Mouse (Mus musculus) MEL (cell line): ENCODE data around the gene Htr5a. TPM values are rescaled to one million over a fixed set of nuclear protein-coding genes. Genes with fewer than 3 reads are reported as not detected.
A peak's percentile ranks its signal among the peaks of the same experiment; 100 is the strongest.

Experiments used
- DNase-seq: peaks from one replicate; pipeline ENCODE4 v3.0.0; 2011; ENCODE audit warnings: low read depth, low spot score
- H3K27ac ChIP-seq: 2 replicates; pipeline ENCODE4 v1.5.1; 2012; ENCODE audit warnings: low read depth, mild to moderate bottlenecking, control low read depth, low read length, moderate library complexity; ENCODE audit not compliant: control insufficient read depth
- H3K27me3 ChIP-seq, 2 experiments: fragments of 150-350 bp in 1 of 2; sonication (generic) in 1 of 2; 2 replicates each; pipeline ENCODE4 v1.6.1; 2012; ENCODE audit warnings: low read length in 2 of 2, mild to moderate bottlenecking in 2 of 2, improper control_type of control experiment in 1 of 2, moderate library complexity in 1 of 2; ENCODE audit not compliant: insufficient read depth in 2 of 2, control insufficient read depth in 1 of 2
- H3K36me3 ChIP-seq, 2 experiments: 2 replicates each; pipeline ENCODE4 v1.6.1; 2012 to 2014; ENCODE audit warnings: low read length in 2 of 2, improper control_type of control experiment in 1 of 2, inconsistent platforms in 1 of 2, mild to moderate bottlenecking in 1 of 2; ENCODE audit not compliant: insufficient read depth in 2 of 2, control insufficient read depth in 1 of 2
- H3K4me1 ChIP-seq, 2 experiments: fragments of 150-350 bp in 1 of 2; sonication (generic) in 1 of 2; 2 replicates each; pipeline ENCODE4 v1.6.1; 2012; ENCODE audit warnings: low read length in 2 of 2, improper control_type of control experiment in 1 of 2, mild to moderate bottlenecking in 1 of 2; ENCODE audit not compliant: insufficient read depth in 2 of 2, control insufficient read depth in 1 of 2
- H3K4me3 ChIP-seq, 2 experiments: fragments of 150-350 bp in 1 of 2; sonication (generic) in 1 of 2; 2 replicates each; pipeline ENCODE4 v1.5.1; 2012; ENCODE audit warnings: low read depth in 2 of 2, low read length in 2 of 2, mild to moderate bottlenecking in 2 of 2, moderate library complexity in 2 of 2, control low read depth in 1 of 2, improper control_type of control experiment in 1 of 2; ENCODE audit not compliant: control insufficient read depth in 1 of 2, insufficient read depth in 1 of 2
- H3K79me2 ChIP-seq: 2 replicates; pipeline ENCODE4 v1.6.1; 2012; ENCODE audit warnings: mild to moderate bottlenecking, low read length, moderate library complexity; ENCODE audit not compliant: control insufficient read depth, poor library complexity, insufficient read depth
- H3K9ac ChIP-seq: 2 replicates; pipeline ENCODE4 v1.6.1; 2012; ENCODE audit warnings: low read depth, mild to moderate bottlenecking, control low read depth, low read length, moderate library complexity; ENCODE audit not compliant: control insufficient read depth, poor library complexity, severe bottlenecking
- H3K9me3 ChIP-seq: fragments of 150-350 bp; sonication (generic); replicated peaks from 2 replicates; pipeline ENCODE4 v1.6.1; 2012; ENCODE audit warnings: mild to moderate bottlenecking, low read length, improper control_type of control experiment, moderate library complexity; ENCODE audit not compliant: insufficient read depth
- BHLHE40 ChIP-seq: IDR thresholded peaks from 2 replicates; pipeline ENCODE4 v1.6.1; 2012; ENCODE audit warnings: low read depth, mild to moderate bottlenecking, inconsistent platforms, low read length, improper control_type of control experiment, borderline replicate concordance
- CHD2 ChIP-seq: IDR thresholded peaks from 2 replicates; pipeline ENCODE4 v1.6.1; 2011; ENCODE audit warnings: low read length, improper control_type of control experiment
- CTCF ChIP-seq, 3 experiments: IDR thresholded peaks in 2 of 3; conservative IDR thresholded peaks in 1 of 3; 2 replicates each; pipeline ENCODE4 v1.5.1; 2011 to 2012; ENCODE audit warnings: low read length in 3 of 3, low read depth in 2 of 3, mild to moderate bottlenecking in 2 of 3, improper control_type of control experiment in 1 of 3, inconsistent platforms in 1 of 3, mixed read lengths in 1 of 3, moderate library complexity in 1 of 3; ENCODE audit not compliant: control insufficient read depth in 1 of 3, insufficient read depth in 1 of 3, poor library complexity in 1 of 3, severe bottlenecking in 1 of 3
- EP300 ChIP-seq, 2 experiments: IDR thresholded peaks; 2 replicates each; pipeline ENCODE4 v1.6.1; 2011; ENCODE audit warnings: improper control_type of control experiment in 2 of 2, low read length in 2 of 2, low read depth in 1 of 2, mild to moderate bottlenecking in 1 of 2
- ETS1 ChIP-seq: IDR thresholded peaks from 2 replicates; pipeline ENCODE4 v1.6.1; 2012; ENCODE audit warnings: low read depth, mild to moderate bottlenecking, inconsistent platforms, low read length, improper control_type of control experiment, moderate library complexity
- GABPA ChIP-seq: IDR thresholded peaks from 2 replicates; pipeline ENCODE4 v1.6.1; 2012; ENCODE audit warnings: low read depth, mild to moderate bottlenecking, inconsistent platforms, low read length, improper control_type of control experiment, moderate library complexity
- GATA1 ChIP-seq: IDR thresholded peaks from 2 replicates; pipeline ENCODE4 v1.6.1; 2011; ENCODE audit warnings: low read depth, low read length, improper control_type of control experiment
- HCFC1 ChIP-seq: IDR thresholded peaks from 2 replicates; pipeline ENCODE4 v1.6.1; 2012; ENCODE audit warnings: low read depth, mild to moderate bottlenecking, inconsistent platforms, low read length, improper control_type of control experiment, moderate library complexity
- JUND ChIP-seq: IDR thresholded peaks from 2 replicates; pipeline ENCODE4 v1.6.1; 2011; ENCODE audit warnings: low read depth, mild to moderate bottlenecking, improper control_type of control experiment, low read length
- KAT2A ChIP-seq: conservative IDR thresholded peaks from 2 replicates; pipeline ENCODE4 v1.6.1; 2012; ENCODE audit warnings: low read depth, low read length, improper control_type of control experiment, inconsistent platforms
- MAX ChIP-seq: IDR thresholded peaks from 2 replicates; pipeline ENCODE4 v1.6.1; 2011; ENCODE audit warnings: low read length, improper control_type of control experiment
- MEF2A ChIP-seq: IDR thresholded peaks from 2 replicates; pipeline ENCODE4 v1.6.1; 2014; ENCODE audit warnings: low read depth, mild to moderate bottlenecking, inconsistent platforms, low read length, improper control_type of control experiment; ENCODE audit not compliant: poor library complexity, insufficient replicate concordance, severe bottlenecking; ENCODE audit errors: extremely low read depth
- MYC ChIP-seq: IDR thresholded peaks from 2 replicates; pipeline ENCODE4 v1.6.1; 2011; ENCODE audit warnings: low read depth, mild to moderate bottlenecking, low read length, improper control_type of control experiment, moderate library complexity
- POLR2A ChIP-seq, 2 experiments: IDR thresholded peaks; 2 replicates each; pipeline ENCODE4 v1.6.1; 2011 to 2012; ENCODE audit warnings: low read length in 2 of 2, mild to moderate bottlenecking in 2 of 2, control low read depth in 1 of 2, improper control_type of control experiment in 1 of 2, low read depth in 1 of 2, moderate library complexity in 1 of 2; ENCODE audit not compliant: control insufficient read depth in 1 of 2, insufficient read depth in 1 of 2, poor library complexity in 1 of 2
- POLR2AphosphoS2 ChIP-seq: IDR thresholded peaks from 2 replicates; pipeline ENCODE4 v1.6.1; 2011; ENCODE audit warnings: low read length, improper control_type of control experiment
- RCOR1 ChIP-seq: IDR thresholded peaks from 2 replicates; pipeline ENCODE4 v1.6.1; 2012; ENCODE audit warnings: low read depth, mild to moderate bottlenecking, inconsistent platforms, low read length, improper control_type of control experiment
- SIN3A ChIP-seq: IDR thresholded peaks from 2 replicates; pipeline ENCODE4 v1.6.1; 2012; ENCODE audit warnings: low read length, improper control_type of control experiment, inconsistent platforms
- SMC3 ChIP-seq: IDR thresholded peaks from 2 replicates; pipeline ENCODE4 v1.6.1; 2011; ENCODE audit warnings: low read depth, low read length, improper control_type of control experiment
- TAL1 ChIP-seq: IDR thresholded peaks from 2 replicates; pipeline ENCODE4 v1.6.1; 2012; ENCODE audit warnings: mild to moderate bottlenecking, inconsistent platforms, low read length, moderate library complexity, mixed read lengths
- UBTF ChIP-seq: IDR thresholded peaks from 2 replicates; pipeline ENCODE4 v1.6.1; 2012; ENCODE audit warnings: low read depth, mild to moderate bottlenecking, inconsistent platforms, low read length, improper control_type of control experiment, moderate library complexity, borderline replicate concordance; ENCODE audit not compliant: insufficient read depth
- USF1 ChIP-seq: IDR thresholded peaks from 2 replicates; pipeline ENCODE4 v1.6.1; 2014; ENCODE audit warnings: low read depth, mild to moderate bottlenecking, inconsistent platforms, low read length, improper control_type of control experiment, moderate library complexity
- USF2 ChIP-seq, 2 experiments: IDR thresholded peaks; 2 replicates each; pipeline ENCODE4 v1.6.1; 2011 to 2012; ENCODE audit warnings: improper control_type of control experiment in 2 of 2, low read length in 2 of 2, borderline replicate concordance in 1 of 2, inconsistent platforms in 1 of 2, low read depth in 1 of 2, mild to moderate bottlenecking in 1 of 2; ENCODE audit not compliant: insufficient read depth in 1 of 2
- ZKSCAN1 ChIP-seq: IDR thresholded peaks from 2 replicates; pipeline ENCODE4 v1.6.1; 2012; ENCODE audit warnings: low read depth, mild to moderate bottlenecking, inconsistent platforms, low read length, improper control_type of control experiment, moderate library complexity
- polyA plus RNA-seq, 2 experiments: library from polyadenylated mRNA; stranded (reverse) in 1 of 2; unstranded in 1 of 2; fragments of >175 nt in 1 of 2; fragments of >200 nt in 1 of 2; gene quantifications; 2 replicates each; pipeline versions ENCODE4 v1.2.1 to v1.2.4; 2012; ENCODE audit warnings: low replicate concordance in 2 of 2, low read depth in 1 of 2; ENCODE audit not compliant: insufficient read length in 2 of 2, insufficient read depth in 1 of 2, missing spikeins in 1 of 2
- total RNA-seq: library from RNA; depleted of rRNA; stranded (reverse); fragments of 300-350 nt; gene quantifications from 2 replicates; pipeline ENCODE4 v1.2.3, GENCODE M21; 2012; rRNA removed

Gene Htr5a
- total RNA-seq (not detected in 2 replicates), polyA plus RNA-seq (not detected)

DNA sequence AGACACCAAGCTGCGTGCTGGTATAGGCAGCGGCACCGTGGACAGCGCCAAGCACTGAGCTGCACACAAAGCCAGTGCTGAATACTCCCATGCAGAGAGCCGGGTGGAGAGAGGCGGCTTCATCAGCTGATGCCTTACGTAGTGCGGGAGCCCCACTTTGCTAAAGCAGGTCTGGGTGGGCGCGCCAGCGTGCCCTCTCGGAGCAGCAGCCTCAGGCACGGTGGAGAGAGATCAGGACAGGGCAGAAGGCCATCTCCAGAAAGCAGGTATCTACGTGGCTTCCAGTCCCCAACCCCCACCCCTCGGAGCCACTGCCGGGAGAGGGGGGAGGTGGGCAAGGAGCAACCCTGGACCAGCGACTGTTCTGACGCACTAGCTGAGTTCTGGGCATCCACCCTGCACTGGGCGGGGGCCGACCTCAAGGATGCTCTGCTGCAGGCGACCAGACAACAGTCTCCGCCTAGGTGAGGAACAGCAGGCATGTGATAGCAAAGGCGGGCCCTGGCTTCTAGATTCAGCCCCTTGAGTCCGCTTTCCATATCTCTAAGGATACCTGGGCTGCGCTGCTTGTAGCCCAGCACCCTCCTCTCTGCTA, at the start of gene Htr5a:
Gene Htr5a (plus strand): TSS at position 449 of the 595 bp plus-strand sequence.
- Histone ChIP-seq H3K9ac (no peak within 1 kb of the TSS), H3K4me3 (no peak within 1 kb of the TSS), H3K79me2 (no peaks in the 10 kb centered on the region), H3K36me3 (no peaks in the 10 kb centered on the region), H3K9me3 (no peaks in the 10 kb centered on the region), H3K4me1 (no peaks in the 10 kb centered on the region), H3K27ac (no peak within 1 kb of the TSS), H3K27me3 (0 out of 4 replicates have a peak, but pooled peaks cover 0 to 2% of the 10 kb centered on the region in 2 experiments)
- no peak for DNase-seq
- TF ChIP-seq RCOR1: no peak
- TF ChIP-seq BHLHE40: no peak
- no peak for TF ChIP-seq JUND
- TF ChIP-seq EP300 (IDR thresholded peaks at IDR 0.05; ENCODE audit: low read depth in 1 of 2, low read length in 2 of 2): no peak
- no peak for TF ChIP-seq CTCF (IDR thresholded peaks at IDR 0.05 in 2 of 3, conservative IDR thresholded peaks at IDR 0.05 in 1 of 3; ENCODE audit: control insufficient read depth in 1 of 3, insufficient read depth in 1 of 3, low read depth in 2 of 3, low read length in 3 of 3, poor library complexity in 1 of 3, severe bottlenecking in 1 of 3)
- TF ChIP-seq GABPA: no peak
- no peak for TF ChIP-seq USF2 (IDR thresholded peaks at IDR 0.05; ENCODE audit: borderline replicate concordance in 1 of 2, insufficient read depth in 1 of 2, low read depth in 1 of 2, low read length in 2 of 2)

DNA sequence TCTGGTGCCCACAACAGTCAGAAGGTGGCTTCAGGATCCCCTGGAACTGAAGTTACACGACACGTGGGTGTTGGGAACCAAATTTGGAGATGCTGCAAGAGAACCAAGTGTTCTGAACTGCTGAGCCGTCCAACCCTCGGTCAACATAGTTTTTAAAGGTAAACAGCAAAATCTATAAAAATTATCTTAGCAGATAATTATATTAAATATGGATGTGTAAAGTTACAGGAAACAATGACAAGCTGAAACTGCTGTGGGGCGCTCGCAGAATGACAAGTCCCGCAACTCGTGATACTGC, 49.8 kb upstream of the Htr5a start:
- Histone ChIP-seq H3K4me3 (peak overlapping the region; percentile 66 to 72), H3K79me2 (peaks cover 34% of the 10 kb centered on the region), H3K9me3 (no peaks in the 10 kb centered on the region), H3K36me3 (peaks cover 16 to 23% of the 10 kb centered on the region in 2 experiments), H3K27ac (peak overlapping the region; percentile 81), H3K4me1 (peaks cover 2 to 21% of the 10 kb centered on the region in 2 experiments; a peak in 2 of 4 replicates), H3K9ac (peak overlapping the region; percentile 79), H3K27me3 (0 out of 4 replicates have a peak, but pooled peaks cover 0 to 1% of the 10 kb centered on the region in 2 experiments)
- TF ChIP-seq TAL1 (no peak), EP300 (IDR thresholded peaks at IDR 0.05; ENCODE audit: low read depth in 1 of 2, low read length in 2 of 2) (no peak), MAX (peak; percentile 24), GABPA (no peak), HCFC1 (no peak), CHD2 (no peak), KAT2A (0 out of 2 replicates have a peak, but pooled peaks have one; percentile 16), USF2 (IDR thresholded peaks at IDR 0.05; ENCODE audit: borderline replicate concordance in 1 of 2, insufficient read depth in 1 of 2, low read depth in 1 of 2, low read length in 2 of 2) (no peak), MYC (peak; percentile 80), USF1 (no peak), BHLHE40 (0 out of 2 replicates have a peak, but pooled peaks have one; percentile 4), ZKSCAN1 (no peak), POLR2A (IDR thresholded peaks at IDR 0.05; ENCODE audit: control insufficient read depth in 1 of 2, insufficient read depth in 1 of 2, low read depth in 1 of 2, low read length in 2 of 2, poor library complexity in 1 of 2) (no peak), ETS1 (no peak), SMC3 (no peak; the same call in 1 of the 2 replicates), JUND (no peak), SIN3A (peak; percentile 28), UBTF (no peak), MEF2A (no peak), GATA1 (no peak), POLR2AphosphoS2 (no peak)
- DNase-seq: no peak
